Mouse (Mus musculus) T-cell, adult 66 days (primary cell): ENCODE data around the gene Batf2. TPM values are rescaled to one million over a fixed set of nuclear protein-coding genes. Genes with fewer than 3 reads are reported as not detected.

Experiments
- total RNA-seq, 2 experiments: library from RNA; stranded (reverse); gene quantifications; 3 replicates in 1 of 2; 4 replicates in 1 of 2; pipeline ENCODE4 v1.2.4; 2023

Batf2 gene
- total RNA-seq = under 1 TPM in 1 of 2 experiments, not detected in 1; 0.95 TPM

DNA sequence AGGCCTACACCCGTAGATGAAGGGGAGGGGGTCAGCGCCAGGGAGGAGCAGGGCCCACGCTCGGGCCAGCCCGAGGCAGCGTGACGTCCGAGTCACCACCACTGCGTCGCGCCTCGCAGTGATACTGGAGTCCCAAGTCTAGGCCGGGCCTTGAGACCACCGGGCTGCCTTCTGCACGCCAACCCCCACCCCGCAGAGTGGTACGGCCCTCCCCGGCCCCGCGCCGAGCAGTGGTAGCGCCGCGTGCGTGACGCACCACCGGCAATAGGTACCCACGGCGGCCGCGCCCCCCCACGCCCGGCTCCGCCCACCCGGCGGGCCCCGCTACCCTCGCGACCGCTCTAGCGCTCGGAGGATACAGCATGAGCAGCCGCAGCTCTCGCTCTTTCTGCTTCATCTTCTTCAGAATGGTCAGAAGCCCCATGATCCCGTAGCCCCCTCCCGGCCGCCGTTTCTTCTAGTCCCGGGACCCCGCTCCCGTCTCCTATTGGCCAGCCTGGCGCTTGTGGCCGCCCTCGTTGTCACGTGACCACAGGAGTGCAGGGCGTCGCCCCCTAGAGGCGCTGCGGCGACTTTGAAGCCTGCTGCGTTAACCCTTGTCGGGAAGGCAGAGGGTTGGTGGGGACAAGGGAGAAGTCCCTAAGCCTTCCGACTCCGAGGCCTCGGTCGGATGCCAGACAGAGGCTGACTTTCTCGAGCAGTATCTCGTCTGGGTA is at the start of gene Batf2:
Gene Batf2 (plus strand): TSS at position 306 of the 716 bp plus-strand sequence.

DNA sequence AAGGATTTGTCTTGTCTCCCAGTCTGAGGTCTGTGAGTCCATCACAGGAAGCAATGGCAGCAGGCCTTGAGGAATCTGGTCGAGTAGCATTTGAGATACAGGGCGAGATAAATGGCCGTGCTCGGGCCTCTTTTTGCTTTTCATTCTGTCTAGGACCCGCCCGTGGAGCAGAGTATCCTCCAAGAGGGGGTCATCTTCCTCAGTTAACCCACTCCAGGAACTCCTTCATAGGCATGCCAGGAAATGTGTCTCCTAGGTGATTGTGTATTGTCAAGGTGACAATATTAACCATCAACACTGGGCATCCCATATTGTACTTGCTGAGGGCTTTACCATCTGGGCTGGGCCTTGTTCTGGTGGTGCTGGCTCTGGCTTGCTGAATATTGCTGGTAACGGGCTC is 46.7 kb upstream of the Batf2 start, which contains the start of gene AC131692.1:
Gene AC131692.1 (plus strand): TSS at position 301 of the 400 bp plus-strand sequence.

DNA sequence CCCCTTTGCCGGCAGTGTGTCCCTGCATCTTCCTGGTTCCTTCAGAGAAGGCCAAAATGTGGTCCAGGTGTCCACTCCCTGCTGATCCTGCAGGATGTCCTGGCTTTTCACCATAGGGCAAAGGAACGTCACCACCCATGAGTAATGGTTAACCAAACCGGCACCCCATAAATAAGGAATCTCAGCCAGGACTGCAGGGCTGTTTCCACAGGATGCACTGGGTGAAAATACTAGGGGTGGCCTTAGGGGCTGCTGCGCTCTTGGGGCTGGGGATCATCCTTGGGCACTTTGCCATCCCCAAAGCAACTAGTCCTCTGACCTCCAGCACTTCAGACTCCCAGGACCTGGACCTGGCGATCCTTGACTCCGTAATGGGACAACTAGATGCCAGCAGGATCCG is 35.2 kb upstream of the Batf2 start, which contains the start of gene Naaladl1:
Gene Naaladl1 (plus strand): TSS at position 197 of the 400 bp plus-strand sequence.

DNA sequence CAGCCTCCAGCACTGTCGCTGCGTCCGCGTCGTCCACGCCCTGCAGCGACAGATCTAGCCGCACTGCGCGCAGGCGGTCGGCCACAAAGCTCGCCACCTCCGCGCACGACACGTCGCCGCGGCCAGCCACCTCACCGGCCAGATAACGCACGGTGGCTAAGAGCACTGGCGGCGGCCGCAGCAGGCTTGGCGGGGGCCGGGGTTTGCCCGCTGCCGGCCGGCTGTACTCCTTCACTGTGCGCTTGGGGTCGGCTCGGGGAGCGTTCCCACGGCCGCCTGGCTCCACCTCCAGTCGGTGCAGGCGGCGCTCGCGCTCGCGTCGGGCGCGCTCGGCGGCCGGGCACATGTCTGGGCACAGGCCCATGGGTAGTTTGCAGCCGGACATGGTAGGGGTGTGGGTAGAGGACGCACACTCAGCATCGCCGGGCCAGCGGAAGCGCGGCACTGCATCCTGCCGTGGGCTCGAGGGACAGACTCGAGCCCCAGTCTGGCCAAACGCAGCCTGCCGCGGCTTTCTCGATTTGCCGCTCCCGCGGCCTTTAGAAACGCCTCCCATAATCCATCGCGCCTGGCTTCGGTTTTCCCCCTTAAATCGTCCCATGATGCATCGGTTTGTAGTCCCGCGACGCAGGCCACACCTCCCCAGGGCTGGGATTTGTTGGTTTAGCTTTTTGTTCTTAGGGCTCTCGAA is 22.7 kb upstream of the Batf2 start, which contains the start of gene Sac3d1:
Gene Sac3d1 (minus strand): TSS at position 665 of the 691 bp plus-strand sequence.

DNA sequence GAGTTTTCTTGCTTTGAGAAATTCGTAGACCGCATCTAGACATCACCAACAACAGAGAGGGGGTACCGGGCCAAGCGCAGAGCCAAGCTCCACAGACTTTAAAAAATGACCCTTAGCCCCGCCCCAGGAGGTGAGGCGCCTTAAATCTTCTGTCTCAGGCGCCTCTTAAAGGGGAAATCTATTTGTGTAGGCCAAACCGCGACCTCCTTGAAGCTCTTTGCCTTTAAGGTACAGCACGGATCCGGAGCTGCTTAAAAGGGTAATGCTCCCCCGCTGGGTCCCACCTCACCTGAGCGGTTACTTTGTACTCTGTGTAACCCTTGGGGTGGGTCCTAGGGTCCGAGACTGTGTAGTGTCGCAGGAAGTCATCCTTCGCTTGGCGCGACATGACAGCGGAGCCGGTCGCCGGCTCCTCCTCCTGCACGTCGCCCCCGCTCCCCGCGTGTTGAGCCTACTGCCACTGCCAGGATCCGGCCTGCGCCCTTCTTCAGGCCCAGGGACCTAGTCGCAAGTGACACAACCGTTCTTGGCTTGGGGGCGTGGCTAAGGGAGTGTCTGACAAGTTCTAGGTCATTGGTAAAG is 12.9 kb upstream of the Batf2 start, which contains the start of gene Snx15:
Gene Snx15 (minus strand): TSS at position 545 of the 582 bp plus-strand sequence.

DNA sequence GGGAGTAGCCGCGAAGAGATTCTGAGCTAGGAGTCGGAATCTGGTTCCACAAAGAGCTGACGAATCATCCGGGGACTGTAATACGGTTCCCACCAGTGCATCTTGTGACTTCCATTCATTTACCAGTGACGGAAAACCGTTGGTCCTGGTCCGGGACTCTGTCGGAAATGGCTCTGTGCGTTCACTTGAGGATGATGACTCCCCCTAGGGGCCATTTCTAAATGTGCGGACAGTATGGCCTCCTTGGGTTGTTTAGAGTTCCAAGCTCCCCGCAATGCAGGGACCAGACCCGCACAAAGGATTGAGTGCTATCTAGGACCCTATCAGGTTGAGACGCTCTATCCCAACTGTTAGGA is 589 bp downstream of the Batf2 start, which contains the start of gene Arl2:
Gene Arl2 (minus strand): TSS at position 155 of the 356 bp plus-strand sequence.

DNA sequence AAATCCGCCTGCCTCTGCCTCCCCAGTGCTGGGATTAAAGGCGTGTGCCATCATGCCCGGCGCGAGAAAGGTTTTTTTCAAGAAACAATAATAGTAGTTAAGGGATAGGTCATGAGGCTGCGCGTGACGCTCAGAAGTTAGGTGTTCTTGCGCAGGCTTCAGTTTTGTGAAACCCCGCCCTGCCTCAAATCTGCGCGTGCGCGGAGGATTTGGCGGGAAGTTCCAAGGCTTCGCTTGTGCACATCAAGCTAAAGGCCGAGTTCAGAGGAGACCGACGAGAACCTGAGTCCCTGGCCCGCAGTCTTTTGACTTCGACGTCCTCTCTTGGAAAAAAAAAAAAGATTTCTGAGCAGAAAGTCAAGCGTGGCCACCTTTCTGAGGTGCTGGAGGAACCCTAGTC is 43.3 kb downstream of the Batf2 start, which contains the start of gene Majin:
Gene Majin (plus strand): TSS at position 258 of the 400 bp plus-strand sequence.

Other genes starting within 250 kb of the Batf2 start
- 1 to 10 TPM; 4.9 to 6.1 TPM for gene Tigd3, start 246.8 kb upstream of the Batf2 start, total RNA-seq
- 100 to 1,000 TPM; 147 to 183 TPM for gene Dpf2, start 228.0 kb upstream of the Batf2 start, total RNA-seq
- gene Cdc42ep2, start 216.2 kb upstream of the Batf2 start, total RNA-seq = under 1 TPM in 1 of 2 experiments, not detected in 1; 0.52 TPM
- 10 to 100 TPM; 66.1 to 74.2 TPM for gene Pola2, start 176.8 kb upstream of the Batf2 start, total RNA-seq
- not detected for gene Slc22a20, start 154.8 kb upstream of the Batf2 start, total RNA-seq
- gene Capn1, start 125.1 kb upstream of the Batf2 start, total RNA-seq = 100 to 1,000 TPM; 165 to 174 TPM
- gene Syvn1, start 94.4 kb upstream of the Batf2 start, total RNA-seq = 10 to 100 TPM; 49.9 to 56.0 TPM
- gene Mrpl49, start 83.2 kb upstream of the Batf2 start, total RNA-seq = 10 to 100 TPM; 21.7 to 31.5 TPM
- gene Fau, start 83.1 kb upstream of the Batf2 start, total RNA-seq = 1,000 to 10,000 TPM; 3,055 to 3,156 TPM
- 10 to 100 TPM; 16.1 to 20.1 TPM for gene Znhit2, start 79.8 kb upstream of the Batf2 start, total RNA-seq
- 10 to 100 TPM; 18.7 to 20.5 TPM for gene Tm7sf2, start 72.6 kb upstream of the Batf2 start, total RNA-seq
- gene Vps51, start 63.8 kb upstream of the Batf2 start, total RNA-seq = 100 to 1,000 TPM; 107 to 113 TPM
- gene Tmem262, start 61.0 kb upstream of the Batf2 start, total RNA-seq = not detected
- gene Gm28374, start 58.7 kb upstream of the Batf2 start, total RNA-seq = not detected
- 10 to 100 TPM; 56.5 to 63.3 TPM for gene Zfpl1, start 56.0 kb upstream of the Batf2 start, total RNA-seq
- 1 to 10 TPM; 1.7 to 3.6 TPM for gene Cdca5, start 56.0 kb upstream of the Batf2 start, total RNA-seq
- gene AC131692.1, start 46.6 kb upstream of the Batf2 start, total RNA-seq = not detected
- not detected for gene Naaladl1, start 35.2 kb upstream of the Batf2 start, total RNA-seq
- 10 to 100 TPM; 10.7 to 14.0 TPM for gene Sac3d1, start 22.3 kb upstream of the Batf2 start, total RNA-seq
- gene Snx15, start 12.7 kb upstream of the Batf2 start, total RNA-seq = 10 to 100 TPM; 33.6 to 39.4 TPM
- 10 to 100 TPM; 24.3 to 25.9 TPM for gene Arl2, start 565 bp downstream of the Batf2 start, total RNA-seq
- gene Majin, start 43.4 kb downstream of the Batf2 start, total RNA-seq = not detected
- gene Gpha2, start 85.4 kb downstream of the Batf2 start, total RNA-seq = not detected
- 10 to 100 TPM; 20.3 to 31.1 TPM for gene Ppp2r5b, start 94.9 kb downstream of the Batf2 start, total RNA-seq
- 100 to 1,000 TPM; 171 to 195 TPM for gene Atg2a, start 100.7 kb downstream of the Batf2 start, total RNA-seq
- 10 to 100 TPM; 40.0 to 48.7 TPM for gene Ehd1, start 135.7 kb downstream of the Batf2 start, total RNA-seq
- 1 to 10 TPM; 5.8 to 7.4 TPM for gene Cdc42bpg, start 165.5 kb downstream of the Batf2 start, total RNA-seq
- gene Men1, start 194.0 kb downstream of the Batf2 start, total RNA-seq = 10 to 100 TPM; 39.7 to 51.0 TPM
- gene Map4k2, start 200.2 kb downstream of the Batf2 start, total RNA-seq = 100 to 1,000 TPM; 548 to 585 TPM
- gene Sf1, start 222.7 kb downstream of the Batf2 start, total RNA-seq = 1,000 to 10,000 TPM in 1 of 2 experiments, 100 to 1,000 TPM in 1; 947 to 1,030 TPM
- 10 to 100 TPM; 21.7 to 40.8 TPM for gene Pygm, start 243.4 kb downstream of the Batf2 start, total RNA-seq